Mouse (Mus musculus) kidney, adult 2 months (tissue): ENCODE measurements around the gene Hoxd13.

Experiments used
- CTCF ChIP-seq: fragments of 200-500 bp; conservative IDR thresholded peaks from 2 replicates; pipeline ENCODE4 v1.5.1; 2011; ENCODE audit warnings: low read depth, mild to moderate bottlenecking, control low read depth, low read length, moderate library complexity, mixed read lengths; ENCODE audit not compliant: insufficient read depth, insufficient read length
- POLR2A ChIP-seq: fragments of 200-500 bp; IDR thresholded peaks from one replicate; pipeline ENCODE4 v1.6.1; 2011; ENCODE audit warnings: low read depth, low read length, control low read depth

GRCm38 (mm10) chr2:74720955-74721491 lies 52.9 kb downstream of the Hoxd13 start:
- TF ChIP-seq CTCF, result no peak
- TF ChIP-seq POLR2A, result no peak
